Mouse (Mus musculus) megakaryocyte, adult 5-6 weeks (primary cell): ENCODE measurements around the gene Hspd1. TPM values are rescaled to one million over a fixed set of nuclear protein-coding genes. Genes with fewer than 3 reads are reported as not detected.
A peak's percentile ranks its signal among the peaks of the same experiment; 100 is the strongest.
"Not testable (repeated sequence)": the region's sequence is repeated elsewhere in the genome, so short reads cannot be mapped to it uniquely, and the experiment has no call there.

ENCODE experiments used
- ATAC-seq: 2 replicates; pipeline ENCODE4 v1.8.0; 2016; ENCODE audit warnings: mild to moderate bottlenecking, inconsistent platforms; ENCODE audit not compliant: poor library complexity, severe bottlenecking
- total RNA-seq, 2 experiments: library from RNA; stranded (forward) in 1 of 2; stranded (reverse) in 1 of 2; fragments of 153-499, 151-499 nt in 1 of 2; fragments of 221-1000, 200-1000 nt in 1 of 2; gene quantifications; 2 replicates each; pipeline versions ENCODE4 v1.2.3 to v1.2.4; 2015 to 2017

The Hspd1 gene
- total RNA-seq (2015) (56.6 and 68.6 TPM in 2 replicates), total RNA-seq (2017) (112 and 120 TPM in 2 replicates)

GRCm38 (mm10) chr1:55087932-55088610 is at the start of gene Hspd1, which contains the start of gene Hspe1:
Hspd1 (minus strand) TSS chr1:55088243.
Hspe1 (plus strand) TSS chr1:55088132.
- peak; percentile 85 for ATAC-seq

GRCm38 (mm10) chr1:55135846-55136245 is 47.8 kb upstream of the Hspd1 start:
- ATAC-seq, result no peak

GRCm38 (mm10) chr1:55134301-55134700 is 46.3 kb upstream of the Hspd1 start:
- ATAC-seq, result no peak

GRCm38 (mm10) chr1:55133173-55133572 is 45.1 kb upstream of the Hspd1 start:
- ATAC-seq, result no peak

- ATAC-seq, result no peak
Measured at GRCm38 (mm10) chr1:55132308-55132707, 44.3 kb upstream of the Hspd1 start.

- peak; percentile 20 for ATAC-seq
Measured at GRCm38 (mm10) chr1:55131424-55132014, 43.5 kb upstream of the Hspd1 start.

GRCm38 (mm10) chr1:55130943-55131401 is 42.9 kb upstream of the Hspd1 start, which contains the start of gene Mob4:
Mob4 (plus strand) TSS chr1:55131231.
- peak; percentile 93 for ATAC-seq

GRCm38 (mm10) chr1:55130190-55130916 is 42.3 kb upstream of the Hspd1 start:
- ATAC-seq, result no peak

GRCm38 (mm10) chr1:55129716-55130115 is 41.7 kb upstream of the Hspd1 start:
- no peak for ATAC-seq

GRCm38 (mm10) chr1:55124136-55124535 is 36.1 kb upstream of the Hspd1 start:
- ATAC-seq, result not testable (repeated sequence)

- ATAC-seq, result no peak
Measured at GRCm38 (mm10) chr1:55123561-55123960, 35.5 kb upstream of the Hspd1 start.

- no peak for ATAC-seq
Measured at GRCm38 (mm10) chr1:55123046-55123445, 35.0 kb upstream of the Hspd1 start.

GRCm38 (mm10) chr1:55109066-55109766 is 21.2 kb upstream of the Hspd1 start:
- ATAC-seq, result no peak

- ATAC-seq, result no peak
Measured at GRCm38 (mm10) chr1:55108473-55108872, 20.4 kb upstream of the Hspd1 start.

GRCm38 (mm10) chr1:55107644-55108043 is 19.6 kb upstream of the Hspd1 start:
- no peak for ATAC-seq

- no peak for ATAC-seq
Measured at GRCm38 (mm10) chr1:55106919-55107585, 19.0 kb upstream of the Hspd1 start.

- no peak for ATAC-seq
Measured at GRCm38 (mm10) chr1:55092469-55092868, 4.4 kb upstream of the Hspd1 start.

- no peak for ATAC-seq
Measured at GRCm38 (mm10) chr1:55092056-55092455, 4.0 kb upstream of the Hspd1 start.

GRCm38 (mm10) chr1:55089498-55090064 is 1.5 kb upstream of the Hspd1 start:
- ATAC-seq, result no peak
